Mouse (Mus musculus): ENCODE measurements around the gene Grin1. TPM values are rescaled to one million over a fixed set of nuclear protein-coding genes. Genes with fewer than 3 reads are reported as not detected.
A peak's percentile ranks its signal among the peaks of the same experiment; 100 is the strongest.

Gene Grin1
- polyA plus RNA-seq, 1 experiment from 2014 or later, result not detected

DNA sequence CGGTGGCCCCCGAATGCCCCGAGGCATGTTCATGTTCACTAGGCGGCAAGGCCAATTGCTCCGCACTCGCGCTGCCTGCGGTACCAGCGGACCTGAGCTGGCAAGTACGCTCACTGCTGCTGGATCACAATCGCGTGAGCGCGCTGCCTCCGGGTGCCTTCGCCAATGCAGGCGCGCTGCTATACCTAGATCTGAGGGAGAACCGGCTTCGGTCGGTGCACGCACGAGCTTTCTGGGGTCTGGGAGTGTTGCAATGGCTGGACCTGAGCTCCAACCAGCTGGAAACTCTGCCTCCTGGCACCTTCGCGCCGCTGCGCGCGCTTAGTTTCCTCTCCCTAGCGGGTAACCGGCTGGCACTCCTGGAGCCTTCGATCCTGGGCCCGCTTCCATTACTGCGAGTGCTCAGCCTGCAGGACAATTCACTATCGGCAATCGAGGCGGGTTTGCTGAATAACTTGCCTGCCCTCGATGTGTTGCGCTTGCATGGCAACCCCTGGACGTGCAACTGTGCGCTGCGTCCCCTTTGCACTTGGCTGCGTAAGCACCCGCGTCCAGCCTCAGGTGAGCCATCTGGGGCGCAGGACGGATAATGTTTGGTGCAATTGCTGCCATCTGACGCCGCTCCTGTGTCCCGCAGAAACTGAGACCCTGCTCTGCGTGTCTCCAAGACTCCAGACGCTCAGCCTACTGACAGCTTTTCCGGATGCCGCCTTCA lies 28.7 kb downstream of the Grin1 start:
- 2% methylated on average over 54 of the region's 54 CpGs for WGBS
- H3K9ac ChIP-seq (ENCODE audit: low read length), result no peak overlapping the region
- no peak overlapping the region for H3K27ac ChIP-seq (replicated peaks in 1 of 2; ENCODE audit: control insufficient read depth in 1 of 2, insufficient read depth in 1 of 2, low read depth in 2 of 2, low read length in 2 of 2)
- ATAC-seq (ENCODE audit: insufficient number of reproducible peaks, insufficient read depth, low FRiP score, low read depth), result no peak
- H3K36me3 ChIP-seq (ENCODE audit: control insufficient read depth, insufficient read depth, low read length), result peaks cover 13% of the 10 kb centered on the region
- peak overlapping the region; percentile 14 to 19; a peak in 3 of 4 replicates for H3K4me3 ChIP-seq (ENCODE audit: control insufficient read depth in 1 of 2, insufficient read depth in 1 of 2, low read depth in 1 of 2, low read length in 2 of 2)
- peak overlapping the region; percentile 47 for H3K4me2 ChIP-seq (ENCODE audit: low read length)
- peaks cover 0 to 16% of the 10 kb centered on the region in 2 experiments; a peak in 3 of 4 replicates for H3K4me1 ChIP-seq (ENCODE audit: control insufficient read depth in 2 of 2, insufficient read depth in 2 of 2, low read length in 2 of 2)
- no peaks in the 10 kb centered on the region for H3K9me3 ChIP-seq (ENCODE audit: control insufficient read depth, low read length)
- H3K27me3 ChIP-seq (ENCODE audit: control insufficient read depth, insufficient read depth, low read length), result peaks cover 74% of the 10 kb centered on the region

DNA sequence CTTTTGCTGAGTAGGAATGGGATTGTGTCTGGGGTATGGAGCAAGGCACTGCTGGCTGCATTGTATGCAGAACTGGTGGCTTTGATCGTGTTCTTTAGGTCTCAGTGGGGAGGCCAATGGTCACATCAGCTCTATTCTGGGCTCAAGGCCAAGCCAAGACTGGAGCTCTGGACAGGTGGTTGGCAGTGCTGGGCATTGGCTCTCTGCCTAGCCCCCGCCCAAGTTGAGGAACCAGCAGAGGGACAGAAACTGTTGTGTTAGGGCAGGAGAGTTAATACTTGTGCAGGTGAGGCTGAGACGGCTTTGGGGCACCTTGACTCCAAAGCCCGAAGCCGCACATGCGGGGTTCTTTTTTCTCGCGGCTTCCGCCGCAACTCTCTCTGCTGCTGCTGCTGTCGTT lies 29.3 kb downstream of the Grin1 start, which contains the start of gene Lrrc26:
TSS of gene Lrrc26 (plus strand) at position 265 of the 400 bp plus-strand sequence.
- Histone ChIP-seq H3K4me3 (ENCODE audit: control insufficient read depth in 1 of 2, insufficient read depth in 1 of 2, low read depth in 1 of 2, low read length in 2 of 2) (peak within 1 kb of the TSS; percentile 14 to 19; a peak in 3 of 4 replicates), H3K27ac (replicated peaks in 1 of 2; ENCODE audit: control insufficient read depth in 1 of 2, insufficient read depth in 1 of 2, low read depth in 2 of 2, low read length in 2 of 2) (no peak within 1 kb of the TSS), H3K9me3 (ENCODE audit: control insufficient read depth, low read length) (no peaks in the 10 kb centered on the region), H3K27me3 (ENCODE audit: control insufficient read depth, insufficient read depth, low read length) (peaks cover 69% of the 10 kb centered on the region), H3K9ac (ENCODE audit: low read length) (no peak within 1 kb of the TSS), H3K4me2 (ENCODE audit: low read length) (peak within 1 kb of the TSS; percentile 47), H3K36me3 (ENCODE audit: control insufficient read depth, insufficient read depth, low read length) (peaks cover 19% of the 10 kb centered on the region), H3K4me1 (ENCODE audit: control insufficient read depth in 2 of 2, insufficient read depth in 2 of 2, low read length in 2 of 2) (peaks cover 0 to 16% of the 10 kb centered on the region in 2 experiments; a peak in 3 of 4 replicates)
- 7% methylated on average over 11 of the region's 11 CpGs for WGBS
- ATAC-seq (ENCODE audit: insufficient number of reproducible peaks, insufficient read depth, low FRiP score, low read depth), result no peak

DNA sequence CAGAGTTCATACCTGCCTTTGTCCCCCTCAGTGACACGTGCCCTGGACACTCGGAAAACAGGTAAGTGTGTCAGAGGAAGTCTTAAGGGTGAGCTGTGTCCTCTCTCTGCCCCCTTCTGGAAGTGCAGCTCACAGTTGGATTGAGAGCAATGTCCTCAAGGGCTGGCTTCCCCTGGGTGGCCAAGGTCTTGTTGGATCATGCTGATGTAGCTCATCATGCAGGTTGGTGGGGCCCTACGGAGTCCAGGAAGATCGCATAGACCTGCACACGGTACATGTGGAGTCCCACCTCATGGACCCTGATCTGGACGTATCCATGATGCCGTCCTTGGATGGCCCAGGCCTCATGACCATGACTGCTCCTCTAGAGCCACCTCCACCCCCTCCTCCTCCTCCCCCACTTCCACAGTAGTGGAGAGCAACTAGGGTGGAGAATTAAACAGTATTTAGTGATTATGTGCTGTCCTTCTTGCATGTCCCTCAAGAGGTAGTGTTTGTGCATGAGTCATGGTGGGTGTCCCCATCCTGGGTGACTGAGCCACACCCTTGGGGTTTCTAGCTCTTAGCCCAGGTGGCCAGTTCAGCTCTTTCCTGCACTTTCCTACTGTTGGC lies 30.1 kb downstream of the Grin1 start:
- ATAC-seq (ENCODE audit: insufficient number of reproducible peaks, insufficient read depth, low FRiP score, low read depth), result no peak
- WGBS, result 75% methylated on average over 7 of the region's 7 CpGs
- peaks cover 0 to 16% of the 10 kb centered on the region in 2 experiments; a peak in 3 of 4 replicates for H3K4me1 ChIP-seq (ENCODE audit: control insufficient read depth in 2 of 2, insufficient read depth in 2 of 2, low read length in 2 of 2)

DNA sequence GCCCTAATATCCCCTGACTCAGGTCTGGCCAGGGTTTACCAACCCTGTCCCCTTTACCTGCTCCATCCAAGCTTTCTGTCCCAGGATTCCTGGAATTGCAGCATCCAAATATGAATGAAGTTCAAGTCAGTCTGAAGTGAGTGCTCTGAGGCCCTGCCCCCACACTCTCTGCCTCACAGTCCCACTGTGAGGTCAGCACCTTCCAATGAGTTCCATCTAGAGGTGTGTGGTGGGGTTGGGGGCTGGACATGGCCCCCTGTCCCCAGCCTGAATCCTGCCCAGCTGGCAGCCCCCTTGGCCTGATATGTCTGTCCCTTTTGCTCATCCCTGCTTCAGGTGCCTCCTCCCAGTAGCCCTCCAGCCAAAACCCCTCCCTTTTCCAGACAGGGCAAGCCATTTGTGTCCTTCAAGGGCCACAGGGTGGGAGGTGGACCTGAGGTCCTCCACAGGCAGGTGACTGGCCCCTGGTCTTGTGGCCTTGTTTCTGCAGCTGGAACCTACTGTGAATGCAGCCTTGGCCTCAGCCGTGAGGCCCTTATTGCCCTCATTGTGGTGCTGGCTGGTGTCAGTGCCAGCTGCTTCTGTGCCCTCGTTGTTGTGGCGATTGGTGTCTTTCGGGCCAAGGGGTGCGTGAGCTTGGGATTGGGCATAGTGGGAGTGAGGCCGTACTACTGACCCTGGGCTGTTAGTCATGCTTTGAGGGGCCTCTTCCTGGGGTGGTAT lies 30.9 kb downstream of the Grin1 start, which contains the start of gene Tmem210:
TSS of gene Tmem210 (plus strand) at position 219 of the 723 bp plus-strand sequence.
- H3K9me3 ChIP-seq (ENCODE audit: control insufficient read depth, low read length), result no peaks in the 10 kb centered on the region
- H3K9ac ChIP-seq (ENCODE audit: low read length), result no peak within 1 kb of the TSS
- H3K36me3 ChIP-seq (ENCODE audit: control insufficient read depth, insufficient read depth, low read length), result peaks cover 34% of the 10 kb centered on the region
- no peak within 1 kb of the TSS for H3K4me3 ChIP-seq (ENCODE audit: control insufficient read depth in 1 of 2, insufficient read depth in 1 of 2, low read depth in 1 of 2, low read length in 2 of 2)
- peaks cover 0 to 16% of the 10 kb centered on the region in 2 experiments; a peak in 3 of 4 replicates for H3K4me1 ChIP-seq (ENCODE audit: control insufficient read depth in 2 of 2, insufficient read depth in 2 of 2, low read length in 2 of 2)
- 79% methylated on average over 6 of the region's 6 CpGs for WGBS
- no peak for ATAC-seq (ENCODE audit: insufficient number of reproducible peaks, insufficient read depth, low FRiP score, low read depth)
- H3K27me3 ChIP-seq (ENCODE audit: control insufficient read depth, insufficient read depth, low read length), result peaks cover 54% of the 10 kb centered on the region
- H3K4me2 ChIP-seq (ENCODE audit: low read length), result no peak within 1 kb of the TSS
- H3K27ac ChIP-seq (replicated peaks in 1 of 2; ENCODE audit: control insufficient read depth in 1 of 2, insufficient read depth in 1 of 2, low read depth in 2 of 2, low read length in 2 of 2), result no peak within 1 kb of the TSS

More for the DNA sequence above, 30.1 kb downstream of the Grin1 start:
- Histone ChIP-seq H3K9ac (ENCODE audit: low read length) (no peak overlapping the region), H3K4me3 (ENCODE audit: control insufficient read depth in 1 of 2, insufficient read depth in 1 of 2, low read depth in 1 of 2, low read length in 2 of 2) (no peak overlapping the region), H3K9me3 (ENCODE audit: control insufficient read depth, low read length) (no peaks in the 10 kb centered on the region), H3K27ac (replicated peaks in 1 of 2; ENCODE audit: control insufficient read depth in 1 of 2, insufficient read depth in 1 of 2, low read depth in 2 of 2, low read length in 2 of 2) (no peak overlapping the region), H3K4me2 (ENCODE audit: low read length) (no peak overlapping the region), H3K27me3 (ENCODE audit: control insufficient read depth, insufficient read depth, low read length) (peaks cover 61% of the 10 kb centered on the region), H3K36me3 (ENCODE audit: control insufficient read depth, insufficient read depth, low read length) (peaks cover 27% of the 10 kb centered on the region)

DNA sequence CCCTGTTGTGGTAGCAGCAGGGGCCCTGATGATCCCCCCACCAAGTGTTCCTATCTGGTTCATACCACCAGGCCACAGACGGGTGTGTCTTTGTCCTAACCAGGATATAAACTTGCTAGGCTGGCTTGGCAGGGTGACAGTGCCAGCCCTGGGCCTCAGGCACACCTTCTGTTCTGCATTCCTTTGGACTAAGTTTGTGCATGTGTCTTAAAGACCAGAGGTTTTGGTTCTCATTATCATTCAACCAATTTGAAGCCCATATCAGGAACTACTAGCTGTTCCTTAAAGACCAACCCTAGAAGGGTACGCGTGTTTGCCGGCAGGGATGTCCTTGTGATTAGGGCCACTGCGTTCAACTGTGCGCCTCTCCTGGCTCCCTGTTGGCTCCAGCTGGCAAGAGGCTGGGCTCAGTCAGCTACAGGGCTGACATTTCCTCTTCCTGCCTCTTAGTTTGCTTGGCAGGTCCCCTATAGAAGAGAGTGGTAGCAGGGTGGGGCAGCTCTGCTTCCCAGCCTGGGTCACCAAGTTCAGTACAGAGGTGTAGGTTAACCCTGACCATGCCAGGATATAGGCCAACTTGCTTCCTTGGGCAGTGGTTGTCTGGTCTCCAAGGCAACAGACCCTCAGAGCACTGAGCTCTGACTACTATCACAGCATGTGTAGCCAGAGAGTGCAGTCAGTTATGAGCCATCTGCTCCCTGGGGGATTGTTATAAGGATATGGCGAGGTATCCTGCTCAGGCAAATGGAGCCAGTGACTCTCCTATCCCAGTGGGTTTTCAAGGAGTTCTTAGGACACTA lies 31.9 kb downstream of the Grin1 start:
- no peak overlapping the region for H3K4me3 ChIP-seq (ENCODE audit: control insufficient read depth in 1 of 2, insufficient read depth in 1 of 2, low read depth in 1 of 2, low read length in 2 of 2)
- H3K36me3 ChIP-seq (ENCODE audit: control insufficient read depth, insufficient read depth, low read length), result peaks cover 45% of the 10 kb centered on the region
- H3K9me3 ChIP-seq (ENCODE audit: control insufficient read depth, low read length), result no peaks in the 10 kb centered on the region
- no peak overlapping the region for H3K4me2 ChIP-seq (ENCODE audit: low read length)
- H3K27ac ChIP-seq (replicated peaks in 1 of 2; ENCODE audit: control insufficient read depth in 1 of 2, insufficient read depth in 1 of 2, low read depth in 2 of 2, low read length in 2 of 2), result 0 out of 4 replicates have a peak overlapping the region, but pooled peaks of 1 of the 2 experiments have one; percentile 12
- 45% methylated on average over 7 of the region's 7 CpGs for WGBS
- peaks cover 43% of the 10 kb centered on the region for H3K27me3 ChIP-seq (ENCODE audit: control insufficient read depth, insufficient read depth, low read length)
- ATAC-seq (ENCODE audit: insufficient number of reproducible peaks, insufficient read depth, low FRiP score, low read depth), result peak; percentile 23; the same call in 1 of the 2 replicates
- H3K4me1 ChIP-seq (ENCODE audit: control insufficient read depth in 2 of 2, insufficient read depth in 2 of 2, low read length in 2 of 2), result peaks cover 0 to 10% of the 10 kb centered on the region in 2 experiments; a peak in 2 of 4 replicates
- H3K9ac ChIP-seq (ENCODE audit: low read length), result no peak overlapping the region

GRCm38 (mm10) chr2:25286314-25286713 lies 32.7 kb downstream of the Grin1 start:
- peaks cover 49% of the 10 kb centered on the region for H3K36me3 ChIP-seq (ENCODE audit: control insufficient read depth, insufficient read depth, low read length)
- H3K9ac ChIP-seq (ENCODE audit: low read length), result no peak overlapping the region
- ATAC-seq (ENCODE audit: insufficient number of reproducible peaks, insufficient read depth, low FRiP score, low read depth), result no peak
- 0 out of 4 replicates have a peak overlapping the region, but pooled peaks of 1 of the 2 experiments have one; percentile 12 for H3K27ac ChIP-seq (replicated peaks in 1 of 2; ENCODE audit: control insufficient read depth in 1 of 2, insufficient read depth in 1 of 2, low read depth in 2 of 2, low read length in 2 of 2)
- 56% methylated on average over 1 of the region's 1 CpGs for WGBS
- H3K9me3 ChIP-seq (ENCODE audit: control insufficient read depth, low read length), result no peaks in the 10 kb centered on the region
- H3K4me2 ChIP-seq (ENCODE audit: low read length), result no peak overlapping the region
- no peak overlapping the region for H3K4me3 ChIP-seq (ENCODE audit: control insufficient read depth in 1 of 2, insufficient read depth in 1 of 2, low read depth in 1 of 2, low read length in 2 of 2)
- peaks cover 0 to 6% of the 10 kb centered on the region in 2 experiments; a peak in 1 of 4 replicates for H3K4me1 ChIP-seq (ENCODE audit: control insufficient read depth in 2 of 2, insufficient read depth in 2 of 2, low read length in 2 of 2)
- peaks cover 36% of the 10 kb centered on the region for H3K27me3 ChIP-seq (ENCODE audit: control insufficient read depth, insufficient read depth, low read length)

Data from heart, embryonic 14.5 days (tissue).